Mouse (Mus musculus): Measurements from ENCODE around the gene Mmp2. TPM values are rescaled to one million over a fixed set of nuclear protein-coding genes. Genes with fewer than 3 reads are reported as not detected.
"Not testable (repeated sequence)": the region's sequence is repeated elsewhere in the genome, so short reads cannot be mapped to it uniquely, and the experiment has no call there.

Gene Mmp2
- 1 to 10 TPM; 1.9 to 2.1 TPM for total RNA-seq (2021)
- long read RNA-seq, experiment 1, partial matches to known transcripts = 0 of 5 reads
- long read RNA-seq, experiment 1, other reads (novel, unspliced or antisense) = 1 of 5 reads
- long read RNA-seq, experiment 2, partial matches to known transcripts = 0 of 4 reads
- long read RNA-seq, experiment 2, other reads (novel, unspliced or antisense) = 1 of 4 reads

- H3K4me3 ChIP-seq = no peak within 1 kb of the TSS; the same call in 1 of the 2 replicates
- H3K27ac ChIP-seq = no peak within 1 kb of the TSS
- TF ChIP-seq CTCF (IDR thresholded peaks at IDR 0.05) = no peak
- DNase-seq (ENCODE audit: extremely low spot score in 1 of 2, low spot score in 2 of 2) = no peak
- intact Hi-C loops (cut with DNase I) = no loop called here
Measured at GRCm38 (mm10) chr8:92827243-92828034, at the start of gene Mmp2. Gene Mmp2, plus strand, starts transcription at chr8:92827291.

- intact Hi-C loops (cut with DNase I) = no loop called here
- H3K4me3 ChIP-seq = no peak overlapping the region
- no peak overlapping the region for H3K27ac ChIP-seq
- DNase-seq (ENCODE audit: extremely low spot score in 1 of 2, low spot score in 2 of 2) = no peak
- no peak for TF ChIP-seq CTCF (IDR thresholded peaks at IDR 0.05)
Measured at GRCm38 (mm10) chr8:92780976-92781375, 46.1 kb upstream of the Mmp2 start.

- intact Hi-C loops (cut with DNase I) = no loop called here
- Histone ChIP-seq H3K4me3 (no peak overlapping the region), H3K27ac (no peak overlapping the region)
- no peak for DNase-seq (ENCODE audit: extremely low spot score in 1 of 2, low spot score in 2 of 2)
- no peak for TF ChIP-seq CTCF (IDR thresholded peaks at IDR 0.05)
Measured at GRCm38 (mm10) chr8:92783906-92784610, 43.0 kb upstream of the Mmp2 start.

- Histone ChIP-seq H3K27ac (no peak overlapping the region), H3K4me3 (no peak overlapping the region)
- DNase-seq (ENCODE audit: extremely low spot score in 1 of 2, low spot score in 2 of 2) = no peak
- intact Hi-C loops (cut with DNase I) = no loop called here
- TF ChIP-seq CTCF (IDR thresholded peaks at IDR 0.05) = no peak
Measured at GRCm38 (mm10) chr8:92790835-92791234, 36.3 kb upstream of the Mmp2 start.

- H3K27ac ChIP-seq; DNase-seq (ENCODE audit: extremely low spot score in 1 of 2, low spot score in 2 of 2); intact Hi-C loops (cut with DNase I); H3K4me3 ChIP-seq: not testable (repeated sequence)
Measured at GRCm38 (mm10) chr8:92791999-92792398, 35.1 kb upstream of the Mmp2 start.

GRCm38 (mm10) chr8:92793852-92794580 lies 33.1 kb upstream of the Mmp2 start:
- Histone ChIP-seq H3K4me3 (no peak overlapping the region), H3K27ac (no peak overlapping the region)
- intact Hi-C loops (cut with DNase I) = no loop called here
- no peak for TF ChIP-seq CTCF (IDR thresholded peaks at IDR 0.05)
- DNase-seq (ENCODE audit: extremely low spot score in 1 of 2, low spot score in 2 of 2) = no peak

GRCm38 (mm10) chr8:92797527-92797931 lies 29.6 kb upstream of the Mmp2 start:
- TF ChIP-seq CTCF (IDR thresholded peaks at IDR 0.05) = no peak
- Histone ChIP-seq H3K4me3 (no peak overlapping the region), H3K27ac (no peak overlapping the region)
- DNase-seq (ENCODE audit: extremely low spot score in 1 of 2, low spot score in 2 of 2) = no peak
- intact Hi-C loops (cut with DNase I) = no loop called here

GRCm38 (mm10) chr8:92799406-92799805 lies 27.7 kb upstream of the Mmp2 start:
- Histone ChIP-seq H3K4me3 (no peak overlapping the region), H3K27ac (no peak overlapping the region)
- intact Hi-C loops (cut with DNase I) = no loop called here
- no peak for TF ChIP-seq CTCF (IDR thresholded peaks at IDR 0.05)
- DNase-seq (ENCODE audit: extremely low spot score in 1 of 2, low spot score in 2 of 2) = no peak

GRCm38 (mm10) chr8:92801231-92801630 lies 25.9 kb upstream of the Mmp2 start:
- DNase-seq (ENCODE audit: extremely low spot score in 1 of 2, low spot score in 2 of 2) = no peak
- no peak for TF ChIP-seq CTCF (IDR thresholded peaks at IDR 0.05)
- intact Hi-C loops (cut with DNase I) = no loop called here
- Histone ChIP-seq H3K4me3 (no peak overlapping the region), H3K27ac (no peak overlapping the region)

- H3K4me3 ChIP-seq = no peak overlapping the region
- no peak for TF ChIP-seq CTCF (IDR thresholded peaks at IDR 0.05)
- no peak overlapping the region for H3K27ac ChIP-seq
- no peak for DNase-seq (ENCODE audit: extremely low spot score in 1 of 2, low spot score in 2 of 2)
- intact Hi-C loops (cut with DNase I) = no loop called here
Measured at GRCm38 (mm10) chr8:92802591-92802990, 24.5 kb upstream of the Mmp2 start.

- no peak for TF ChIP-seq CTCF (IDR thresholded peaks at IDR 0.05)
- H3K27ac ChIP-seq = no peak overlapping the region
- no peak overlapping the region for H3K4me3 ChIP-seq
- DNase-seq (ENCODE audit: extremely low spot score in 1 of 2, low spot score in 2 of 2) = no peak
- intact Hi-C loops (cut with DNase I) = loop anchor here (10.0 kb wide), 1 partner anchor 282 kb away; no protein-coding TSS in a partner anchor
Measured at GRCm38 (mm10) chr8:92812773-92813172, 14.3 kb upstream of the Mmp2 start.
